In the genomic region with DNA sequence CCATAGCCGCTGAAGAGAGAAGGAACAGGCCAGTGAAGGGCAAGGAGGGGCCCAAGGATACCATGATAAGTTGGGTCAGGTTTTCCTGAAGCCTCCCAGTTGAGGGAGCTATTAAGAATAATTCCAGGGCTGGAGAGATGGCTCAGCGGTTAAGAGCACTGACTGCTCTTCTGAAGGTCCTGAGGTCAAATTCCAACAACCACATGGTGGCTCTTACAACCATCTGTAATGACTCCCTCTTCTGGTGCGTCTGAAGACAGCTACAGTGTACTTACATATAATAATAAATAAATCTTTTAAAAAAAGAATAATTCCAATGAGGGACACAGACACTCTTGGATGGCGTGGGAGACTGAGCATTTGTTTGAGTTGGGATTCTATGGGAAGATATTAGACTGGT, we compare ENCODE assay signal across 29 mouse cellular contexts. TPM values are rescaled to one million over a fixed set of nuclear protein-coding genes. Genes with fewer than 3 reads are reported as not detected.
DNase-seq lines count a peak whose midpoint lies in the region; ATAC-seq and TF ChIP-seq lines count a peak whose summit lies in the region.
"Had no signal": no experiment of that assay in that cellular context is flagged by ENCODE, and none has a peak within 500 bp of the region (broad histone marks: within the 10 kb centered on the region; RNA-seq: fewer than 3 reads in every experiment).

No protein-coding gene starts in this region.

- peaks cover 5% of the 10 kb centered on the region; the same call in 1 of the 2 replicates for H3K79me2 ChIP-seq in liver, adult 2 months (ENCODE audit: control insufficient read depth, insufficient read depth, low read length)

- TF ChIP-seq CTCF in kidney, adult 2 months (conservative IDR thresholded peaks at IDR 0.05; ENCODE audit: insufficient read depth, insufficient read length, low read depth, low read length), result no peak
- no peak for TF ChIP-seq CTCF in liver, adult 2 months (IDR thresholded peaks at IDR 0.05; ENCODE audit: low read depth, low read length)
- TF ChIP-seq CTCF in liver, postnatal 0 days (IDR thresholded peaks at IDR 0.05; ENCODE audit: low read depth), result no peak

- peaks cover 19% of the 10 kb centered on the region; the same call in 1 of the 2 replicates for H3K4me1 ChIP-seq in kidney, adult 2 months (ENCODE audit: control insufficient read depth, insufficient read depth, low read length)
- peaks cover 20% of the 10 kb centered on the region for H3K4me1 ChIP-seq in kidney, embryonic 15.5 days
- H3K4me1 ChIP-seq in liver, adult 2 months (ENCODE audit: control insufficient read depth, insufficient read depth, low read length), result peaks cover 3% of the 10 kb centered on the region
- peaks cover 11% of the 10 kb centered on the region for H3K4me1 ChIP-seq in liver, postnatal 0 days (ENCODE audit: insufficient read depth)

- ATAC-seq in kidney, embryonic 15.5 days (replicated peaks; ENCODE audit: low FRiP score), result no peak
- no peak for ATAC-seq in liver, postnatal 0 days
- ATAC-seq: activated CD4-positive, CD25-positive, alpha-beta regulatory T cell, adult 4 months; CD4-positive, CD25-positive, alpha-beta regulatory T cell, adult 4 months; forebrain, embryonic 13.5 days; forebrain, embryonic 15.5 days; Patski had no signal

- no peak overlapping the region for H3K4me3 ChIP-seq in kidney, adult 2 months (ENCODE audit: insufficient read depth, low read depth, low read length)
- H3K4me3 ChIP-seq in kidney, embryonic 15.5 days (replicated peaks), result no peak overlapping the region
- no peak overlapping the region for H3K4me3 ChIP-seq in liver, adult 2 months (ENCODE audit: insufficient read depth, low read depth, low read length)
- no peak overlapping the region for H3K4me3 ChIP-seq in liver, postnatal 0 days (ENCODE audit: low read depth, low read length)
- H3K4me3 ChIP-seq: embryonic facial prominence, embryonic 10.5 days; embryonic facial prominence, embryonic 12.5 days; forebrain, embryonic 13.5 days; forebrain, embryonic 15.5 days had no signal

- H3K9ac ChIP-seq in kidney, embryonic 15.5 days, result no peak overlapping the region
- no peak overlapping the region for H3K9ac ChIP-seq in liver, adult 2 months (ENCODE audit: low read depth, low read length)
- H3K9ac ChIP-seq in liver, postnatal 0 days (replicated peaks), result no peak overlapping the region
- H3K9ac ChIP-seq: embryonic facial prominence, embryonic 12.5 days; forebrain, embryonic 13.5 days; forebrain, embryonic 15.5 days had no signal

- H3K36me3 ChIP-seq in kidney, adult 2 months (ENCODE audit: control insufficient read depth, insufficient read depth, low read length), result peaks cover 3% of the 10 kb centered on the region; the same call in 1 of the 2 replicates
- peaks cover 42% of the 10 kb centered on the region for H3K36me3 ChIP-seq in kidney, embryonic 15.5 days
- peaks cover 24% of the 10 kb centered on the region for H3K36me3 ChIP-seq in liver, adult 2 months (ENCODE audit: control insufficient read depth, insufficient read depth, low read length)
- peaks cover 22% of the 10 kb centered on the region for H3K36me3 ChIP-seq in liver, postnatal 0 days (replicated peaks; ENCODE audit: insufficient read depth, low read length)

- no peaks in the 10 kb centered on the region for H3K9me3 ChIP-seq in kidney, embryonic 15.5 days (replicated peaks)
- no peaks in the 10 kb centered on the region for H3K9me3 ChIP-seq in liver, postnatal 0 days (ENCODE audit: low read length)
- H3K9me3 ChIP-seq: embryonic facial prominence, embryonic 10.5 days; embryonic facial prominence, embryonic 12.5 days; forebrain, embryonic 13.5 days; forebrain, embryonic 15.5 days; G1E had no signal

- no peak overlapping the region for H3K4me2 ChIP-seq in kidney, embryonic 15.5 days
- no peak overlapping the region for H3K4me2 ChIP-seq in liver, postnatal 0 days (ENCODE audit: low read depth, low read length)
- H3K4me2 ChIP-seq: embryonic facial prominence, embryonic 12.5 days; forebrain, embryonic 13.5 days; forebrain, embryonic 15.5 days had no signal

- H3K27me3 ChIP-seq in kidney, adult 2 months (replicated peaks; ENCODE audit: control insufficient read depth, insufficient read depth, low read length), result no peaks in the 10 kb centered on the region
- no peaks in the 10 kb centered on the region for H3K27me3 ChIP-seq in kidney, embryonic 15.5 days
- no peaks in the 10 kb centered on the region for H3K27me3 ChIP-seq in liver, adult 2 months (ENCODE audit: control insufficient read depth, insufficient read depth, low read length)
- no peaks in the 10 kb centered on the region for H3K27me3 ChIP-seq in liver, postnatal 0 days (ENCODE audit: insufficient read depth, low read length)
- H3K27me3 ChIP-seq: CH12.LX; embryonic facial prominence, embryonic 12.5 days; forebrain, embryonic 13.5 days; forebrain, embryonic 15.5 days; Patski had no signal

- TF ChIP-seq POLR2A in kidney, adult 2 months (IDR thresholded peaks at IDR 0.05; ENCODE audit: low read depth, low read length), result no peak
- no peak for TF ChIP-seq POLR2A in liver, adult 2 months (IDR thresholded peaks at IDR 0.05; ENCODE audit: extremely low read depth, insufficient read depth, low read length)

- peak; percentile 54 for DNase-seq in kidney, adult 2 months
- DNase-seq in kidney, postnatal 25 days, result no peak
- peak; percentile 38 for DNase-seq in kidney, adult 9 months
- DNase-seq in liver, adult 2 months (ENCODE audit: extremely low read depth, low read depth, low spot score), result peak; percentile 55
- DNase-seq in liver, postnatal 0 days, result no peak
- no peak for DNase-seq in frontal cortex, postnatal 14 days (ENCODE audit: low spot score in 2 of 2)
- DNase-seq: adrenal gland, adult 8-10 months; adrenal gland, postnatal 14 days; adrenal gland, postnatal 36 days; B cell, adult 2 months; cerebellum, adult 11-12 months; cerebellum, adult 2 months; cerebellum, adult 9-10 months; cerebellum, postnatal 10 days; cerebellum, postnatal 25 days had no signal

- TF ChIP-seq EP300 in liver, postnatal 0 days (IDR thresholded peaks at IDR 0.05; ENCODE audit: low read depth), result no peak

- no peak overlapping the region for H3K27ac ChIP-seq in kidney, adult 2 months (ENCODE audit: insufficient read depth, low read depth, low read length)
- H3K27ac ChIP-seq in kidney, embryonic 15.5 days, result no peak overlapping the region
- H3K27ac ChIP-seq in liver, adult 2 months (replicated peaks; ENCODE audit: insufficient read depth, low read depth, low read length), result no peak overlapping the region
- no peak overlapping the region for H3K27ac ChIP-seq in liver, postnatal 0 days (ENCODE audit: low read depth)
- H3K27ac ChIP-seq: embryonic facial prominence, embryonic 10.5 days; embryonic facial prominence, embryonic 12.5 days; forebrain, embryonic 13.5 days; forebrain, embryonic 15.5 days had no signal

- 62% methylated on average over 4 of the region's 4 CpGs for WGBS in kidney, adult 2 months
- whole genome bisulfite sequencing in kidney, embryonic 15.5 days, result 77% methylated on average over 4 of the region's 4 CpGs
- 59% methylated on average over 4 of the region's 4 CpGs for WGBS in liver, adult 2 months
- WGBS in liver, postnatal 0 days (ENCODE audit: insufficient replicate concordance), result 75% methylated on average over 4 of the region's 4 CpGs

RNA-seq across cellular contexts. Expression of gene Nadsyn1, which starts 3.4 kb away (rescaled TPM):
- polyA plus RNA-seq in kidney, adult 2 months (2012; rRNA removed), result 31.3 and 33.4 TPM in 2 replicates
- polyA plus RNA-seq in kidney, embryonic 15.5 days (2015; fragmentation: Nextera tagmentation; extraction: Ambion mirVana), result 9.0 and 10.4 TPM in 2 replicates
- 22.5 and 32.8 TPM in 2 replicates for total RNA-seq in liver, adult 2 months (2014; rRNA removed)
- polyA plus RNA-seq in liver, adult 2 months (2012; rRNA removed), result 19.6 and 25.7 TPM in 2 replicates
- 9.2 and 11.1 TPM in 2 replicates for polyA plus RNA-seq in liver, postnatal 0 days (2015; fragmentation: Nextera tagmentation; extraction: Ambion mirVana)

RNA-seq across cellular contexts. Expression of gene Dhcr7, which starts 3.7 kb away (rescaled TPM):
- polyA plus RNA-seq in kidney, adult 2 months (2012; rRNA removed), result 51.7 and 81.9 TPM in 2 replicates
- polyA plus RNA-seq in kidney, embryonic 15.5 days (2015; fragmentation: Nextera tagmentation; extraction: Ambion mirVana), result 37.7 and 47.2 TPM in 2 replicates
- total RNA-seq in liver, adult 2 months (2014; rRNA removed), result 85.9 and 101 TPM in 2 replicates
- 282 and 283 TPM in 2 replicates for polyA plus RNA-seq in liver, adult 2 months (2012; rRNA removed)
- 11.4 and 12.1 TPM in 2 replicates for polyA plus RNA-seq in liver, postnatal 0 days (2015; fragmentation: Nextera tagmentation; extraction: Ambion mirVana)

RNA-seq across cellular contexts. Expression of gene Mrgpre, which starts 34.9 kb away (rescaled TPM):
- 2.3 and 2.8 TPM in 2 replicates for polyA plus RNA-seq in kidney, adult 2 months (2012; rRNA removed)
- 1.7 and 2.0 TPM in 2 replicates for polyA plus RNA-seq in kidney, embryonic 15.5 days (2015; fragmentation: Nextera tagmentation; extraction: Ambion mirVana)
- 0.09 and 0.54 TPM in 2 replicates for total RNA-seq in liver, adult 2 months (2014; rRNA removed)
- polyA plus RNA-seq in liver, adult 2 months (2012; rRNA removed), result 0.52 and 0.78 TPM in 2 replicates
- 0.08 and 0.15 TPM in 2 replicates for polyA plus RNA-seq in liver, postnatal 0 days (2015; fragmentation: Nextera tagmentation; extraction: Ambion mirVana)
- total RNA-seq: G1E had no signal
- polyA plus RNA-seq: G1E had no signal

RNA-seq across cellular contexts. Expression of gene Gm498, which starts 47.4 kb away (rescaled TPM):
- polyA plus RNA-seq in kidney, adult 2 months (2012; rRNA removed), result not detected in 2 replicates
- not detected in 2 replicates for polyA plus RNA-seq in kidney, embryonic 15.5 days (2015; fragmentation: Nextera tagmentation; extraction: Ambion mirVana)
- not detected in 2 replicates for total RNA-seq in liver, adult 2 months (2014; rRNA removed)
- polyA plus RNA-seq in liver, adult 2 months (2012; rRNA removed), result not detected in 2 replicates
- not detected in 2 replicates for polyA plus RNA-seq in liver, postnatal 0 days (2015; fragmentation: Nextera tagmentation; extraction: Ambion mirVana)
- total RNA-seq: adrenal gland, adult 18-20 months; adrenal gland, adult 8-10 months; adrenal gland, postnatal 14 days; adrenal gland, postnatal 36 days; CH12.LX; G1E had no signal
- polyA plus RNA-seq: CD4-positive, CD25-positive, alpha-beta regulatory T cell, adult 4 months; cerebellum, adult 2 months; cortical plate, adult 2 months; embryonic facial prominence, embryonic 10.5 days; embryonic facial prominence, embryonic 12.5 days; embryonic facial prominence, embryonic 14.5 days; forebrain, embryonic 11.5 days; forebrain, embryonic 13.5 days; forebrain, embryonic 15.5 days; Patski had no signal

RNA-seq across cellular contexts. Expression of gene Mrgprg, which starts 52.4 kb away (rescaled TPM):
- polyA plus RNA-seq in kidney, adult 2 months (2012; rRNA removed), result 0.33 and 1.1 TPM in 2 replicates
- not detected in 2 replicates for polyA plus RNA-seq in kidney, embryonic 15.5 days (2015; fragmentation: Nextera tagmentation; extraction: Ambion mirVana)
- not detected in 2 replicates for total RNA-seq in liver, adult 2 months (2014; rRNA removed)
- 0.05 TPM in 1 of 2 replicates, not detected in the other for polyA plus RNA-seq in liver, adult 2 months (2012; rRNA removed)
- not detected in 2 replicates for polyA plus RNA-seq in liver, postnatal 0 days (2015; fragmentation: Nextera tagmentation; extraction: Ambion mirVana)
- total RNA-seq: CH12.LX had no signal
- polyA plus RNA-seq: activated CD4-positive, CD25-positive, alpha-beta regulatory T cell, adult 4 months; CD4-positive, CD25-positive, alpha-beta regulatory T cell, adult 4 months; cerebellum, adult 2 months; cortical plate, adult 2 months; embryonic facial prominence, embryonic 10.5 days; embryonic facial prominence, embryonic 12.5 days; embryonic facial prominence, embryonic 14.5 days; forebrain, embryonic 11.5 days; forebrain, embryonic 13.5 days; forebrain, embryonic 15.5 days; G1E; Patski had no signal

Comparison
In these comparisons a context has a peak if more than half of its experiments do, and no peak if none do; other contexts are left out.
1. DNase-seq: peak in kidney, adult 2 months (single experiment), kidney, adult 9 months (single experiment) and liver, adult 2 months (single experiment); none in kidney, postnatal 25 days (0 of 2), liver, postnatal 0 days (single experiment) and frontal cortex, postnatal 14 days (0 of 2).